Mouse (Mus musculus) forebrain, embryonic 12.5 days (tissue): Measurements from ENCODE around the gene Nol4l. TPM values are rescaled to one million over a fixed set of nuclear protein-coding genes. Genes with fewer than 3 reads are reported as not detected.

Source experiments
- polyA plus RNA-seq: library from polyadenylated mRNA; unstranded; fragments of >200 nt; fragmentation: Nextera tagmentation; extraction: Ambion mirVana; gene quantifications from 2 replicates; pipeline ENCODE4 v1.2.1, GENCODE M21; 2016

Gene Nol4l
- polyA plus RNA-seq, 1 experiment from 2014 or later: 31.4 TPM

Other genes with a start within 250 kb of the Nol4l start
- gene Kif3b, start 238.6 kb downstream of the Nol4l start, polyA plus RNA-seq: 11.4 and 11.9 TPM in 2 replicates
- gene Asxl1, start 184.1 kb downstream of the Nol4l start, polyA plus RNA-seq: 15.2 and 19.3 TPM in 2 replicates
- not detected in 2 replicates for gene 4930404H24Rik, start 37.2 kb downstream of the Nol4l start, polyA plus RNA-seq
- gene Commd7, start 102.8 kb upstream of the Nol4l start, polyA plus RNA-seq: 67.3 and 68.6 TPM in 2 replicates
- 9.2 and 10.7 TPM in 2 replicates for gene Dnmt3b, start 119.5 kb upstream of the Nol4l start, polyA plus RNA-seq
- 0.10 TPM in 1 of 2 replicates, not detected in the other for gene Dnmt3c, start 166.7 kb upstream of the Nol4l start, polyA plus RNA-seq
- gene Mapre1, start 211.3 kb upstream of the Nol4l start, polyA plus RNA-seq: 385 and 409 TPM in 2 replicates
- gene Efcab8, start 250.0 kb upstream of the Nol4l start, polyA plus RNA-seq: not detected in 2 replicates